Mouse (Mus musculus): ENCODE data around the gene Kcnj10.

- TF ChIP-seq CTCF (IDR thresholded peaks at IDR 0.05; ENCODE audit: insufficient read depth, low read depth, low read length): no peak
- no peak for TF ChIP-seq POLR2A (IDR thresholded peaks at IDR 0.05; ENCODE audit: insufficient read depth, low read depth, low read length)
Measured at GRCm38 (mm10) chr1:172347382-172347781, 6.4 kb downstream of the Kcnj10 start.
